In the genomic region with DNA sequence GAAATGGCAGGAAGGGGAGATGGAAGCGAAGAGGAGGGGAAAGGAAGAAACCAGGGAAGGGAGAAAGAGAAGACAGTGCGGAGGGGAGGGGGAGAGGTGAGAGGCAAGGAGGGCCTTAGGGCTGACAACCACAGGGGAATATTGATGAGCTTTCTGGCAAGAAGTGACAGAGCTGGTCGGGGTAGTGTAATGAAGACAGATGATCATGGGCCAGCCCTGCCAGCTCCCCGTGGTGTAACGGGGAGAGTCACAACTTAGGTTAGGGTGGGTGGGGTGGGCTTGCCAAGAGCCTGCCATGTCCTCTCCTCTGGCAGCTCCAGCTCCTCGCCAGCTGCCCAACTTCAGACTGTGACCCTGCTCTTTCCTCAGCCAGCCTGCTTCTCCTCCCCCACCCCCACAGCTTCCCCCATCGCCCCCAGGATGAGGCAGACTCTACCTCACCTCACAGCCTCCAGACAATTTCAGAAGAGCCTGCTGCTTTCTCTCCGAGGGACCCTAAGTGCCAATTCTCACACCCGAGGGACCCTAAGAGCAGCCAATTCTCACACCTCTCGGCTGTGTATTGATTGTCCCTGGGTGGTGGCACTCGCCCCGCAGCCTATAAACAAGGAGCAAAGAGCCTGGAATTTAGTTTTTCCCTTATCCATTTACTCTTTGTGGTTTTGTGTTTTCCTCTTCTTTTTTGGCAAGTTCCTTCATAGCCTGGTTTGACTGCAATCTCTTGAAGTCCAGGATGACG, we compare ENCODE assay signal across 21 mouse cellular contexts. TPM values are rescaled to one million over a fixed set of nuclear protein-coding genes. Genes with fewer than 3 reads are reported as not detected.
A peak's percentile ranks its signal among the peaks of the same experiment; 100 is the strongest.
DNase-seq lines count a peak whose midpoint lies in the region; ATAC-seq and TF ChIP-seq lines count a peak whose summit lies in the region.
"Had no signal": no experiment of that assay in that cellular context is flagged by ENCODE, and none has a peak within 500 bp of the region (broad histone marks: within the 10 kb centered on the region; RNA-seq: fewer than 3 reads in every experiment).

No protein-coding gene starts in this region.

- H3K9me3 ChIP-seq in forebrain, embryonic 10.5 days: peaks cover 5% of the 10 kb centered on the region; the same call in 1 of the 2 replicates
- no peaks in the 10 kb centered on the region for H3K9me3 ChIP-seq in forebrain, embryonic 11.5 days (ENCODE audit: control insufficient read depth, low read length)
- no peaks in the 10 kb centered on the region for H3K9me3 ChIP-seq in forebrain, embryonic 13.5 days (replicated peaks)
- H3K9me3 ChIP-seq in hindbrain, embryonic 14.5 days (ENCODE audit: control insufficient read depth, low read length): no peaks in the 10 kb centered on the region
- H3K9me3 ChIP-seq in midbrain, postnatal 0 days (ENCODE audit: low read length): no peaks in the 10 kb centered on the region
- H3K9me3 ChIP-seq: embryonic facial prominence, embryonic 15.5 days; heart, embryonic 12.5 days; limb, embryonic 10.5 days; liver, embryonic 12.5 days; midbrain, embryonic 12.5 days; stomach, embryonic 15.5 days had no signal

- no peak for ATAC-seq in forebrain, embryonic 11.5 days (replicated peaks; ENCODE audit: low FRiP score)
- peak; percentile 65 for ATAC-seq in forebrain, embryonic 13.5 days
- ATAC-seq in hindbrain, embryonic 14.5 days (ENCODE audit: low FRiP score): peak; percentile 84
- no peak for ATAC-seq in midbrain, postnatal 0 days (ENCODE audit: low FRiP score)
- ATAC-seq: liver, embryonic 12.5 days; lung, postnatal 0 days had no signal

- no peak overlapping the region for H3K4me3 ChIP-seq in forebrain, embryonic 10.5 days
- no peak overlapping the region for H3K4me3 ChIP-seq in forebrain, embryonic 11.5 days (ENCODE audit: low read depth, low read length)
- no peak overlapping the region for H3K4me3 ChIP-seq in forebrain, embryonic 13.5 days
- H3K4me3 ChIP-seq in hindbrain, embryonic 14.5 days (replicated peaks; ENCODE audit: low read length): no peak overlapping the region
- H3K4me3 ChIP-seq in midbrain, postnatal 0 days (ENCODE audit: low read depth, low read length): no peak overlapping the region
- H3K4me3 ChIP-seq: embryonic facial prominence, embryonic 15.5 days; heart, embryonic 12.5 days; limb, embryonic 10.5 days; liver, embryonic 12.5 days; midbrain, embryonic 12.5 days; stomach, embryonic 15.5 days had no signal

- 51% methylated on average over 13 of the region's 13 CpGs for WGBS in forebrain, embryonic 10.5 days
- 53% methylated on average over 13 of the region's 13 CpGs for WGBS in forebrain, embryonic 11.5 days
- WGBS in forebrain, embryonic 13.5 days: 47% methylated on average over 10 of the region's 13 CpGs
- 28% methylated on average over 13 of the region's 13 CpGs for WGBS in hindbrain, embryonic 14.5 days
- WGBS in midbrain, postnatal 0 days: 37% methylated on average over 13 of the region's 13 CpGs

- H3K36me3 ChIP-seq in forebrain, embryonic 10.5 days (replicated peaks): no peaks in the 10 kb centered on the region
- H3K36me3 ChIP-seq in forebrain, embryonic 11.5 days (ENCODE audit: control insufficient read depth, insufficient read depth, low read length): no peaks in the 10 kb centered on the region
- no peaks in the 10 kb centered on the region for H3K36me3 ChIP-seq in forebrain, embryonic 13.5 days (ENCODE audit: poor library complexity, severe bottlenecking)
- no peaks in the 10 kb centered on the region for H3K36me3 ChIP-seq in hindbrain, embryonic 14.5 days (replicated peaks; ENCODE audit: control insufficient read depth, insufficient read depth)
- H3K36me3 ChIP-seq in midbrain, postnatal 0 days (ENCODE audit: insufficient read depth, low read length): no peaks in the 10 kb centered on the region
- H3K36me3 ChIP-seq: embryonic facial prominence, embryonic 15.5 days; heart, embryonic 12.5 days; limb, embryonic 10.5 days; liver, embryonic 12.5 days; midbrain, embryonic 12.5 days; stomach, embryonic 15.5 days had no signal

- no peak overlapping the region for H3K4me2 ChIP-seq in forebrain, embryonic 11.5 days (ENCODE audit: low read depth, low read length, severe bottlenecking)
- H3K4me2 ChIP-seq in forebrain, embryonic 13.5 days: no peak overlapping the region
- H3K4me2 ChIP-seq in hindbrain, embryonic 14.5 days (replicated peaks): no peak overlapping the region
- no peak overlapping the region for H3K4me2 ChIP-seq in midbrain, postnatal 0 days (ENCODE audit: low read depth, low read length, poor library complexity, severe bottlenecking)
- H3K4me2 ChIP-seq: embryonic facial prominence, embryonic 15.5 days; heart, embryonic 12.5 days; liver, embryonic 12.5 days; midbrain, embryonic 12.5 days; stomach, embryonic 15.5 days had no signal

- peak overlapping the region; percentile 22; the same call in 1 of the 2 replicates for H3K27ac ChIP-seq in forebrain, embryonic 10.5 days
- no peak overlapping the region for H3K27ac ChIP-seq in forebrain, embryonic 11.5 days (ENCODE audit: low read depth, low read length)
- no peak overlapping the region for H3K27ac ChIP-seq in forebrain, embryonic 13.5 days
- peak overlapping the region; percentile 50; the same call in 1 of the 2 replicates for H3K27ac ChIP-seq in hindbrain, embryonic 14.5 days
- H3K27ac ChIP-seq in midbrain, postnatal 0 days (ENCODE audit: low read depth, low read length): no peak overlapping the region
- H3K27ac ChIP-seq: embryonic facial prominence, embryonic 15.5 days; limb, embryonic 10.5 days; liver, embryonic 12.5 days; midbrain, embryonic 12.5 days; stomach, embryonic 15.5 days had no signal

- peaks cover 42% of the 10 kb centered on the region for H3K4me1 ChIP-seq in forebrain, embryonic 10.5 days
- H3K4me1 ChIP-seq in forebrain, embryonic 11.5 days (replicated peaks; ENCODE audit: control insufficient read depth, insufficient read depth, low read length): peaks cover 4% of the 10 kb centered on the region
- peaks cover 34% of the 10 kb centered on the region for H3K4me1 ChIP-seq in forebrain, embryonic 13.5 days
- H3K4me1 ChIP-seq in hindbrain, embryonic 14.5 days (replicated peaks; ENCODE audit: control insufficient read depth, insufficient read depth, low read length): peaks cover 29% of the 10 kb centered on the region
- H3K4me1 ChIP-seq in midbrain, postnatal 0 days (ENCODE audit: insufficient read depth, low read length): 0 out of 2 replicates have a peak, but pooled peaks cover 4% of the 10 kb centered on the region

- H3K9ac ChIP-seq in forebrain, embryonic 11.5 days (ENCODE audit: low read length): no peak overlapping the region
- H3K9ac ChIP-seq in forebrain, embryonic 13.5 days: no peak overlapping the region
- H3K9ac ChIP-seq in hindbrain, embryonic 14.5 days: no peak overlapping the region
- H3K9ac ChIP-seq in midbrain, postnatal 0 days (replicated peaks; ENCODE audit: low read length, poor library complexity, severe bottlenecking): no peak overlapping the region
- H3K9ac ChIP-seq: embryonic facial prominence, embryonic 15.5 days; heart, embryonic 12.5 days; liver, embryonic 12.5 days; midbrain, embryonic 12.5 days; stomach, embryonic 15.5 days had no signal

- peaks cover 73% of the 10 kb centered on the region for H3K27me3 ChIP-seq in forebrain, embryonic 10.5 days (ENCODE audit: poor library complexity, severe bottlenecking)
- H3K27me3 ChIP-seq in forebrain, embryonic 11.5 days (ENCODE audit: control insufficient read depth, insufficient read depth, low read length): no peaks in the 10 kb centered on the region
- H3K27me3 ChIP-seq in forebrain, embryonic 13.5 days: peaks cover 8% of the 10 kb centered on the region; the same call in 1 of the 2 replicates
- H3K27me3 ChIP-seq in hindbrain, embryonic 14.5 days (ENCODE audit: control insufficient read depth, insufficient read depth, low read length): no peaks in the 10 kb centered on the region
- H3K27me3 ChIP-seq in midbrain, postnatal 0 days (ENCODE audit: insufficient read depth, low read length): no peaks in the 10 kb centered on the region
- H3K27me3 ChIP-seq: stomach, embryonic 15.5 days had no signal

- DNase-seq in forebrain, embryonic 10.5 days (ENCODE audit: extremely low spot score, low spot score): no peak
- DNase-seq in forebrain, embryonic 11.5 days (ENCODE audit: low spot score): no peak
- peak; percentile 74 for DNase-seq in hindbrain, embryonic 14.5 days (ENCODE audit: low spot score)
- DNase-seq in midbrain, postnatal 0 days (ENCODE audit: low spot score): peak; percentile 82
- DNase-seq in layer of hippocampus, postnatal 25 days (ENCODE audit: extremely low spot score in 1 of 2, low spot score in 1 of 2): no peak
- DNase-seq in gastrocnemius, postnatal 25 days: no peak
- DNase-seq in thymus, postnatal 0 days (ENCODE audit: low spot score): no peak
- DNase-seq: cerebellum, adult 2 months; gastrocnemius, postnatal 36 days; heart, postnatal 36 days; kidney, adult 2 months; layer of hippocampus, postnatal 36 days; right cerebral cortex, adult 18-20 months had no signal

- no peak for TF ChIP-seq CTCF in midbrain, postnatal 0 days (IDR thresholded peaks at IDR 0.05)

RNA-seq across cellular contexts. Expression of a gene that starts 25.5 kb away (rescaled TPM):
- 1.4 and 1.5 TPM in 2 replicates for polyA plus RNA-seq in forebrain, embryonic 10.5 days (2016; fragmentation: Nextera tagmentation; extraction: Ambion mirVana)
- 0.35 and 0.96 TPM in 2 replicates for polyA plus RNA-seq in forebrain, embryonic 11.5 days (2014; fragmentation: Nextera tagmentation; extraction: Ambion mirVana)
- polyA plus RNA-seq in forebrain, embryonic 13.5 days (2015; fragmentation: Nextera tagmentation; extraction: Ambion mirVana): 0.23 and 0.59 TPM in 2 replicates
- polyA plus RNA-seq in hindbrain, embryonic 14.5 days (2014; fragmentation: Nextera tagmentation; extraction: Ambion mirVana): 0.37 and 0.63 TPM in 2 replicates
- total RNA-seq in midbrain, postnatal 0 days (2014; rRNA removed): 3.5 and 7.2 TPM in 2 replicates
- 2.4 and 3.1 TPM in 2 replicates for polyA plus RNA-seq in midbrain, postnatal 0 days (2015; fragmentation: Nextera tagmentation; extraction: Ambion mirVana)
- total RNA-seq in layer of hippocampus, postnatal 25 days (2021): 10 to 100 TPM; 24.4 to 25.7 TPM
- total RNA-seq in gastrocnemius, postnatal 25 days (2021): 1 to 10 TPM; 1.4 to 3.2 TPM
- 1.7 and 1.9 TPM in 2 replicates for polyA plus RNA-seq in thymus, postnatal 0 days (2015; fragmentation: Nextera tagmentation; extraction: Ambion mirVana)

RNA-seq across cellular contexts. Expression of a gene that starts 26.3 kb away (rescaled TPM):
- 4.1 and 4.2 TPM in 2 replicates for polyA plus RNA-seq in forebrain, embryonic 10.5 days (2016; fragmentation: Nextera tagmentation; extraction: Ambion mirVana)
- polyA plus RNA-seq in forebrain, embryonic 11.5 days (2014; fragmentation: Nextera tagmentation; extraction: Ambion mirVana): 8.1 and 12.1 TPM in 2 replicates
- 14.3 and 17.0 TPM in 2 replicates for polyA plus RNA-seq in forebrain, embryonic 13.5 days (2015; fragmentation: Nextera tagmentation; extraction: Ambion mirVana)
- 15.9 and 22.1 TPM in 2 replicates for polyA plus RNA-seq in hindbrain, embryonic 14.5 days (2014; fragmentation: Nextera tagmentation; extraction: Ambion mirVana)
- 9.3 and 12.6 TPM in 2 replicates for total RNA-seq in midbrain, postnatal 0 days (2014; rRNA removed)
- 11.3 and 12.6 TPM in 2 replicates for polyA plus RNA-seq in midbrain, postnatal 0 days (2015; fragmentation: Nextera tagmentation; extraction: Ambion mirVana)
- total RNA-seq in layer of hippocampus, postnatal 25 days (2021): 1 to 10 TPM; 1.1 to 1.7 TPM
- not detected for total RNA-seq in gastrocnemius, postnatal 25 days (2021)
- 0.23 TPM in 1 of 2 replicates, not detected in the other for polyA plus RNA-seq in thymus, postnatal 0 days (2015; fragmentation: Nextera tagmentation; extraction: Ambion mirVana)
- total RNA-seq: gastrocnemius, postnatal 36 days; heart, postnatal 36 days had no signal
- polyA plus RNA-seq: heart, embryonic 12.5 days; kidney, adult 2 months; liver, embryonic 12.5 days; lung, postnatal 0 days had no signal

RNA-seq across cellular contexts. Expression of a gene that starts 26.3 kb away (rescaled TPM):
- polyA plus RNA-seq in forebrain, embryonic 10.5 days (2016; fragmentation: Nextera tagmentation; extraction: Ambion mirVana): 1.8 and 3.3 TPM in 2 replicates
- polyA plus RNA-seq in forebrain, embryonic 11.5 days (2014; fragmentation: Nextera tagmentation; extraction: Ambion mirVana): 4.7 and 5.6 TPM in 2 replicates
- 3.4 and 3.9 TPM in 2 replicates for polyA plus RNA-seq in forebrain, embryonic 13.5 days (2015; fragmentation: Nextera tagmentation; extraction: Ambion mirVana)
- 3.6 and 3.8 TPM in 2 replicates for polyA plus RNA-seq in hindbrain, embryonic 14.5 days (2014; fragmentation: Nextera tagmentation; extraction: Ambion mirVana)
- 3.9 and 6.9 TPM in 2 replicates for total RNA-seq in midbrain, postnatal 0 days (2014; rRNA removed)
- 0.50 and 0.54 TPM in 2 replicates for polyA plus RNA-seq in midbrain, postnatal 0 days (2015; fragmentation: Nextera tagmentation; extraction: Ambion mirVana)
- total RNA-seq in layer of hippocampus, postnatal 25 days (2021): under 1 TPM; 0.25 to 0.92 TPM
- total RNA-seq in gastrocnemius, postnatal 25 days (2021): not detected
- not detected in 2 replicates for polyA plus RNA-seq in thymus, postnatal 0 days (2015; fragmentation: Nextera tagmentation; extraction: Ambion mirVana)
- total RNA-seq: gastrocnemius, postnatal 36 days; heart, postnatal 36 days had no signal
- polyA plus RNA-seq: heart, embryonic 12.5 days; kidney, adult 2 months; liver, embryonic 12.5 days; lung, postnatal 0 days had no signal

Comparison
In these comparisons a context has a peak if more than half of its experiments do, and no peak if none do; other contexts are left out.
1. H3K27ac ChIP-seq: peak in forebrain, embryonic 10.5 days (single experiment) and hindbrain, embryonic 14.5 days (single experiment); none in forebrain, embryonic 11.5 days (single experiment), forebrain, embryonic 13.5 days (single experiment) and midbrain, postnatal 0 days (single experiment).
2. ATAC-seq: peak in forebrain, embryonic 13.5 days (single experiment) and hindbrain, embryonic 14.5 days (single experiment); none in forebrain, embryonic 11.5 days (single experiment) and midbrain, postnatal 0 days (single experiment).
3. DNase-seq: peak in hindbrain, embryonic 14.5 days (single experiment) and midbrain, postnatal 0 days (single experiment); none in forebrain, embryonic 10.5 days (single experiment), forebrain, embryonic 11.5 days (single experiment), layer of hippocampus, postnatal 25 days (0 of 2), gastrocnemius, postnatal 25 days (single experiment) and thymus, postnatal 0 days (single experiment).